Mouse (Mus musculus): ENCODE results near the gene Slc8a1.

- TF ChIP-seq POLR2A (IDR thresholded peaks at IDR 0.05; ENCODE audit: extremely low read depth, insufficient read depth, low read length), result no peak
- TF ChIP-seq CTCF (IDR thresholded peaks at IDR 0.05; ENCODE audit: low read depth, low read length), result no peak
These were observed 361.0 kb downstream of the Slc8a1 start for GRCm38 (mm10) chr17:81377195-81377594.
